Mouse (Mus musculus): ENCODE results near the gene D030056L22Rik. TPM values are rescaled to one million over a fixed set of nuclear protein-coding genes. Genes with fewer than 3 reads are reported as not detected.

The D030056L22Rik gene
- polyA plus RNA-seq, 1 experiment, result 6.0 TPM

DNA sequence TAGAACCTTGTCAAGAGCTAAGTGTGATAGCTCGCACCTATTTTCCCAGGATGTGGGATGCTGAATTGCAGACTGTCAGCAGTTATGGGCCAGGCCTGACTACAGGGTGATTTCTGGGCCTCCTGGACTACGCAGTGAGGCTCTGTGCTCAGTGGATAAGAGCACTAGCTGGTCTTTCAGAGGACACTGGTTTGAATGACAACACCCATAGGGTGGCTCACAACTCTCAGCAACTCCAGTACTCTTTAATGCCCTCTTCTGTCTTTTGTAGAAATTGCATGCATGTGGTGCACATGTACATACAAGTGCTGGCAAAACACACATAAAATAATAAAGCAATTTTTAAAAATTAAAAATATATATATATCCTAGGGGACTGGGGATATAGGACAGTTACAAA, 12.2 kb downstream of the D030056L22Rik start:
- no peak for DNase-seq (ENCODE audit: low read depth, low spot score)
- WGBS, result 95% methylated on average over 2 of the region's 2 CpGs

DNA sequence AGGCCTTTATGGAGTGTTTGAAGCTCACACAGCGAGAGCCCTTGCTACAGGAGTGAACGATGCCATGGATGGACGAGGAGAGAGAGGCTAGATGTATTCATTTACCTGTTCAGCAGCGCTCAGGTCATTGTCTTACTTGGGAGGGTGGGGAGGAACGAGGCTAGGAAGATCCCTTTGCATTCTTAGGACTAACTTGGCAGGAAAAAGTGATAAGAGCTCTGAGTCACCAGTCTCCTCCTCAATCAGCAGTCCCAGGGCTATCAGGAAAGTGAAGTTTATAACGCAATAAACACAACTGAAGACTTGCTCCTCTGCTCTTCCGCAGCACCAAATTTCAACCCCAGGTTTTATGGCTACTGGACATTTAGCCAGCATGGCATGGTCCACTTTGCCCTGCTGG, 17.3 kb downstream of the D030056L22Rik start:
- peak; percentile 68 for DNase-seq (ENCODE audit: low read depth, low spot score)
- 21% methylated on average over 7 of the region's 7 CpGs for WGBS

- no peak for DNase-seq (ENCODE audit: low read depth, low spot score)
- WGBS, result 19% methylated on average over 7 of the region's 7 CpGs
Measured at GRCm38 (mm10) chr19:18731077-18731476, 18.1 kb downstream of the D030056L22Rik start.

DNA sequence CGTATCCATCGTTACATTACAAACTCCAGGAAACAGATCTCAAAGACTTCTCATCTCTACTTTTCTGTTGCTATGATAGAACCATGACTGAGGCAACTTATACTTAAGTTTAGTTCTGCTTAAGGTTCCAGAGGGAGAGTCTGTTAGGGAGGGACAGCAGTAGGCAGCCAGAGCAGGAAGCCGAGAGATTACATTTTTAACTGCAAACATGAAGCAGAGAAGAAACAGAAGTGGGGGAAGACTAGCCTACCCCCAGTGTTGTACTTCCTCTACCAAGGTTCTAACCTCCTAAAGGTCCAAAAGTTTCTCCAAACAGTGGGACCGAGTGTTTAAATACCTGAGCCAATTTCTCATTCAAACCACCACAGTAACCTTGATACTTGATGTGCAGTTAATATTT, 22.9 kb downstream of the D030056L22Rik start:
- WGBS, result 94% methylated on average over 4 of the region's 4 CpGs
- no peak for DNase-seq (ENCODE audit: low read depth, low spot score)

DNA sequence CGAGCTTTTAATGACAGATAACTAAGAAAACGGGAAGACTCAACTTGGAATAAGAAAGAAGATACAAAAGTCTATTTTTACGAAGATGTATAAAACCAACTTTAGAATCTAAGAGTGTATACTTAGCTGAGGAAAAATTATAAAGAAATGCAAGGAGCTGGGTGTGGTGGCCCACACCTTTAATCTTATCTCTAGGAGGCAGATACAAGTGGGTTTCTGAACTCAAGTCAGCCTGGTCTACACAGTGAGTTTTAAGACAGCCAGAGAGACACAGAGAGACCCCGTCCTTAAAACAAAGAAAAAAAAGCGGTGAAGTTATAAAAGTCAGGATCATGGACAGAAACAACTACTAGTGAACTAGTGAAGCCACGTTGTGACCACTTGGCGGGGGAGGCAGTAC, 26.2 kb downstream of the D030056L22Rik start:
- DNase-seq (ENCODE audit: low read depth, low spot score), result no peak
- 49% methylated on average over 7 of the region's 7 CpGs for WGBS

DNA sequence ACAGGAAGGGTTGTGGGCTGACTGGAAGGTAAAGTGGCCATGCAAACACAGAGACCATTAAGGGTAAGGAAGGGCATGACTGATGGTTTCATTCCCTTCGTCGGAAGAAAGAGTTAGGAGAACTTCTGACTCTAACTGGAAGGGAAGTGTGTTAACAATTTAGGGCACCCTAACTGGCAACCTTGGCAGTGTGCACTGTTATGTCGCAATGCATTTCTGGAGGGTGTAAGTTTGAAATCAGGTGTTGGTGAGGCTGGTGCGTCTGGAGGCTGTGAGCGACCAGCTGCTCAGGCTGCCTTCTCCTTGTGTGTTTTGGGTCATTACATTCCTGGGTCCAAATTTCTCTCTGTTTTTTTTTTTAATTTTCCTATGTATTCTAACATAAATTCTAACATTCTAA, 31.0 kb downstream of the D030056L22Rik start:
- no peak for DNase-seq (ENCODE audit: low read depth, low spot score)
- 47% methylated on average over 5 of the region's 5 CpGs for WGBS

DNA sequence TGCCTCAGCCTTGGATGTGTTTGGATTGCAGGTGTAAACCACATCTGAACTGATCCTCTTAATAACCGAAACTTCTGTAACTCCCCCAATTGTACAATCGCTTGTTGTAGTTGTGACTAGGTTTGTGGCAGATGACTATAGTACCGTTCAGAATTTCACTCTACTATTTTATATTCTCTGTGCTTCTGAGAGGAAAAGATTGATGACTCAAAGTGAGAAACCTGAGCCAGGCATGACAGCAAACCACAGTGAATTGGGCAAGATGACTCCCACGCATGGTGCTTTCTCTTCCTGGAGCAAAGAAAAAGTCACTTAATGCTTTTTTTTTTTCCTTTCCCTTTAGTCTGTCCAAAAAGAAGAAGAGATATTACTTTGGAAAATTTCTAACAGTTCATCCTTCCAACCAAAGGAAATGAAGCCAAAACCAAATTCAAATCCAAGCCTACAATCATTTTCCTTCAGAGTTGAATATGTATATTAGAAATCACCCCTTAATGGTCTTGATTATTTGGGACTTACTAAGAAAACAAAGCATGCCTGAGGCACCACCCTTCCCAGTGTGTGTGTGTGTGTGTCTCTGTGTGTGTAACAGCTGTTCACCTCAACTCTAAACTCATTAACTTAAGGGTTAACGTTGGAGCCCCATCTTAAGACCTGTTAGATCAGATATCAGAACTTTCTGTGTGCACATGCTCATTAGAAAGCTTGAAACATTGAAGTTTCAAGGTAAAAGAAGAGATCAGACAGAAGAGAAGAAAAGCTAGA, 33.8 kb downstream of the D030056L22Rik start:
- WGBS, result 84% methylated on average over 5 of the region's 5 CpGs

DNA sequence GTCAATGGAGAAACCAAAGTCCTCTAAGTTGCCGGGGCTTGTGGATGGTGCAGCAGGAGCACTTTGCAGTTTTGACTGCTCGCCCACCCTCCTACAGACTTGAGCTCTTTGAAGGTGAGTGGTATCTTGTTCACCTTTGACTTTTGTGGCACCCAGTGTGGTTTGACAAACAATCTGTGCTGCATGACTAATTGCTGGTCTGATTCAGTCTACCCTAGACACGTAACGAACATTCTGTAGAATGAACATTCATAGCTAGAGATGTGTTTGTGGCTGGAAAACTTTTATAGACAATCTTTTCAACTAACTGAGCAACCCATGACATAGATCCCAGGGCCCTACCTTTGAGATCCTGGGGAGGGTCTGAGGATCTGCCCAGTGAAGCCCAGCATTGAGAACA, 34.4 kb downstream of the D030056L22Rik start:
- WGBS, result 89% methylated on average over 4 of the region's 4 CpGs

More for the DNA sequence above, 33.8 kb downstream of the D030056L22Rik start:
- DNase-seq (ENCODE audit: low read depth, low spot score), result no peak

DNA sequence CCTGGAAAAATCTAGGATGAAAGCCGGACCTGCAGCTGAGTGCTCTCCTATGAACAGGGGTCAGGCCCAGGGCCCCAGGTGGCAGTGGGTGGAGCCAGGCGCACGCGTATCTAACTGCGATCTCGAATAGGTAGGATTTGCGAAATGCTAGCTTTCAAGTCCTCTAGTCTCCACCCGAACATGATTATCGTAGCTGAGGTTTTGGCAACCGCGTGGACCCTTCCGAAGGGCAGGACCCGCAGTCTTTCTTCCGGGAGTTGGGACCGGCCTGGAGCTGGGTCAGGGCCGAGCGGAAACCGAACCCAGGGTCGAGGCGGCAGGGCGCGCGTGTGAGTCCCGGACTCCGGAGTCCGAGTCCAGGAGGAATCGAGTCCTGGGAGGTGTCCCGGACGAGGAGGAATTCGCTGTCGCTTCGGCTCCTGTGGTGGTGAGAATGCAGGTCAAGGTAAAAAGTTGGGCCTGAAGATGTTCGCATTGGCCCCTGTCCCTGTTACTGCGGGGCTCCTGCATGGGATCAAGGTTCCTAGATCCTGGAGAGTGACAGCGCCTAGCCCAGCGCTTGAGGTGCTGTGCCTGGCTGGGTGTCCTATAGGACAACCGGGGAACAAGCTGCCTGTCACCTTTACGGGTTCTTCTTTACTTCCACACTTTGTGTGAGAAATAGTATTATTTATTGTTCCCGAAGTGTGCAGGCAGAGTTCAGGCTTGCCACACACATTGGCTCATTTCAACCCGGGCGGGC, 36.8 kb downstream of the D030056L22Rik start, which contains the start of gene Trpm6:
Gene Trpm6, plus strand, starts transcription at position 386 of the 742 bp plus-strand sequence.
- 5% methylated on average over 41 of the region's 41 CpGs for WGBS
- DNase-seq (ENCODE audit: low read depth, low spot score), result no peak

More for the DNA sequence above, 34.4 kb downstream of the D030056L22Rik start:
- DNase-seq (ENCODE audit: low read depth, low spot score), result no peak

- DNase-seq (ENCODE audit: low read depth, low spot score), result no peak
Measured at GRCm38 (mm10) chr19:18757191-18757590, 44.2 kb downstream of the D030056L22Rik start.

DNA sequence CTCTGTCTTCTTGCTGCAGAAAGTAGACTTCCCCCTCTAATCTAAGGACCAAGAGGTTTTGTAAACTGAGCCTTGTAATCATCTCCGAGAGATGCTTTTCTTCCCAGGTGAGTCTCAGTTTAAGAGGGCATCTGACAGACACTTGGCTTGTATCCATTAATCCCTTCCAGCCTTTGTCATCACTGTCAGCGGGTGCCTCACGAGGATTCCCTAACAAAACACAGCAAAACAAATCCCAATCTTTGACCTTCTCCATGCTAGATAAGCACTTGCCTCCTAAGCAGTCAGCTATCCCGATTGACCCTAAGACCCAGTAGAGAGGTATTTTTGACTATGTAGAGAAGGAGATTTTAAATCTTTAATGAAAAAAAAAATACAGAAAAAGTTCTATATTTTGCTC, 44.7 kb downstream of the D030056L22Rik start:
- DNase-seq (ENCODE audit: low read depth, low spot score), result no peak
- 79% methylated on average over 4 of the region's 4 CpGs for WGBS

GRCm38 (mm10) chr19:18758269-18758668, 45.3 kb downstream of the D030056L22Rik start:
- no peak for DNase-seq (ENCODE audit: low read depth, low spot score)
- 60% methylated on average over 6 of the region's 6 CpGs for WGBS

DNA sequence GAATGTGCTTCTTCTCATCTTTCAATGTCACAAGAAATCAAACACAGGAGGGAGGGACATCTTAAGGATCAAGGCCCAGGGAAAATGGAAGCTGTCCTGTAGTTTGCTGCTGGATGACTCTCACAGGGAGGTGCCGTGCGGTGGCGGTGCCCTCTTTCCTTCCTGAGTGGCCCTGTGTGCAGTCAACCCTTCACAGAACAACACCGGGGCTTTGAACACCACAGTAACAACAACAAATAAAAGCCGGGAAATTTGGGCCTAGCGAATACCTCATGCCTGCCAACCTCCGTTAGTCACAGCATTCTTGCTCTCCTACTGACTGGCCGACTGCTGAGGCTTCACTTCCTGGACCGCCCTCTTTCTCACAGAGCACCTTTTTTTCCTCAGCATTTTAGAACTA, 45.9 kb downstream of the D030056L22Rik start:
- 61% methylated on average over 9 of the region's 9 CpGs for WGBS

GRCm38 (mm10) chr19:18766399-18766798, 53.4 kb downstream of the D030056L22Rik start:
- DNase-seq (ENCODE audit: low read depth, low spot score), result no peak
- WGBS, result 46% methylated on average over 5 of the region's 5 CpGs

More for the DNA sequence above, 45.9 kb downstream of the D030056L22Rik start:
- DNase-seq (ENCODE audit: low read depth, low spot score), result no peak

Other genes with a start within 250 kb of the D030056L22Rik start
- 57.2 and 62.1 TPM in 2 replicates for gene Ostf1, start 81.4 kb upstream of the D030056L22Rik start, polyA plus RNA-seq (2012; rRNA removed)
- gene Nmrk1, start 81.2 kb upstream of the D030056L22Rik start, polyA plus RNA-seq (2012; rRNA removed), result 4.8 and 4.9 TPM in 2 replicates
- 3.5 and 3.8 TPM in 2 replicates for gene Carnmt1, start 42.4 kb upstream of the D030056L22Rik start, polyA plus RNA-seq (2012; rRNA removed)
- gene Trpm6, start 36.8 kb downstream of the D030056L22Rik start, polyA plus RNA-seq (2012; rRNA removed), result 0.91 and 2.6 TPM in 2 replicates